Mouse (Mus musculus): ENCODE data around the gene Olfr322.
"Not testable (repeated sequence)": the region's sequence is repeated elsewhere in the genome, so short reads cannot be mapped to it uniquely, and the experiment has no call there.

The Olfr322 gene

DNA sequence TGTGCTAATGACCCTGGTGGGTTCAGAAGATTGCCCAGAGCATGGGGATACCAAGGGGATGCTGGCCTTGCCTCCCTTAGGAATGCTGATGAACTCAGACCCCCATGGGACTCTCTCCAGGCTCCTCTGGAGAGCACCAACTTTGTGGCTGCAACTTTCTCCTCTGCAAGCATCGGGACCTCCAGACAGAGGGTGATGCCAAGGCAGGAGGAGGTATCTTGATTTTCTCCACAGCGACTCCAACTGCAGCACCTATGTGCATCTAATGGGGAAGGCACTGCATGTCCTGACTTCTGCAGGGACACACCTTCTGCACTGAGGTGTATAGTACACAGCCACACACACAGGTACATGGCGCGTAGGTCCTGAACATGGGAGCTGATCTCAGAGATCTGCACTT lies at the start of gene Olfr322:
Gene Olfr322, plus strand, starts transcription at position 187 of the 400 bp plus-strand sequence.
- no peak for DNase-seq (ENCODE audit: low spot score in 2 of 2)

GRCm38 (mm10) chr11:58613359-58613758 lies 45.2 kb upstream of the Olfr322 start:
- DNase-seq (ENCODE audit: low spot score in 2 of 2) = no peak

- DNase-seq (ENCODE audit: low spot score in 2 of 2) = no peak
Observed at GRCm38 (mm10) chr11:58614526-58614925, 44.1 kb upstream of the Olfr322 start.

- DNase-seq (ENCODE audit: low spot score in 2 of 2) = no peak
Observed at GRCm38 (mm10) chr11:58615975-58616374, 42.6 kb upstream of the Olfr322 start, which contains the start of gene 2210407C18Rik. TSS of gene 2210407C18Rik (minus strand) at chr11:58616075.

DNA sequence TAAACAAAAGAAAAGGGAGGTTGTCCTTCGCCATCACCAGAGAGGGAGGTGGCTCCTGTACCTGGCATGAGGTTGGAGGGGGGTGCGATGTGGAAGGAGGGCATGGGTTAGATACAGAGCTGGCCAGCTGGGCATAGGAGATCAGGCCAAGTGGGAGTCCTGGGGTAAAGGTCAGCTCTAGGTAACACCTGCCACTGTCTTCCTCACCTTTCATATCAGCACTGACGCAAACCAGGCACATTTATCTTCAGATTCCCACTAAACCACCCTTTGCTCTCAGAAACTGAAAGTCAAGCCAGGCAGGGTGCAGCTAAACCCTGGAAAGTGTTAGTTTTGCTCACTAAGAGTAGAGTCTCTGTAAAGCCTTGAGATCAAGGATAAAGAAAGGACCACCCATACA lies 40.2 kb upstream of the Olfr322 start:
- DNase-seq (ENCODE audit: low spot score in 2 of 2) = no peak

- no peak for DNase-seq (ENCODE audit: low spot score in 2 of 2)
Observed at GRCm38 (mm10) chr11:58618793-58619192, 39.8 kb upstream of the Olfr322 start.

DNA sequence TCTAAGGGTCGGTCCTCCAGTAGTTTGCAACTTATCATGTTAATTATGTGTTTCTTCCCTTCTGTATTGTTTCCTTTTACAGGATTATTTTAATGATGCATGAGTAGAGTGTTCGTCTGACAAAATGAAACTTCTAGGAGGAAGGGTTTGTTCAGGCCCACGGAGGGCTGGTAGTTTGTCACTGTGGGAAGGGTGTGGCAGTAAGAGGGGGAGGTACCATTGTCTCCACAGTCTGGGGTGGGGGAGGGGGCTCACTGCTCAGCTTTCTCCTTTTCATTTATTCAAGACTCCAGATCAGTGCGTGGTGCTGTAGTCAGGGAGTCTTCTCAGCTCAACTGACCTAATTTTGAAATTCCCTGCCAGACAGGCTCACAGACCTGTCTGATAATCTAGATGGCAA lies 32.4 kb upstream of the Olfr322 start:
- no peak for DNase-seq (ENCODE audit: low spot score in 2 of 2)

- no peak for DNase-seq (ENCODE audit: low spot score in 2 of 2)
Observed at GRCm38 (mm10) chr11:58630401-58630800, 28.2 kb upstream of the Olfr322 start, which contains the start of gene Olfr323. TSS of gene Olfr323 (minus strand) at chr11:58630501.

DNA sequence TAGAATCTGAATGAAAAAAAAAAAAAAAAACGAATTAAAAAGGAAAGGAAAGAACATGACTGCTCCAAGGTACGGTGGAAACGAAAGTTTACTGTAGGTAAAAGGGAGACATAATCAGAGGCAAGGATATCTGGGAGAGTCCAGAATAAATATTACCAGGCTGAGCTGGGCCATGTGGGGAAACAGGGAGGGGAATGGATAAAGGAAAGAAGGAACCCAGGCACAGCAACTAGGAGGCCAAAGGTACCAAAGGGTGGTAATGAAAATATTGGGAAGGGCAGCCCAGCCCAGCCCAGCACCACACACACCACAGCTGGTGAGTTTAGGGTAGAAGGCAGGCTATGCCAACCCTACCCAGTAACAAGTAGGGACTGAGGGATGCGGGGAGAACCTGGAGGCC lies 23.7 kb upstream of the Olfr322 start:
- no peak for DNase-seq (ENCODE audit: low spot score in 2 of 2)

DNA sequence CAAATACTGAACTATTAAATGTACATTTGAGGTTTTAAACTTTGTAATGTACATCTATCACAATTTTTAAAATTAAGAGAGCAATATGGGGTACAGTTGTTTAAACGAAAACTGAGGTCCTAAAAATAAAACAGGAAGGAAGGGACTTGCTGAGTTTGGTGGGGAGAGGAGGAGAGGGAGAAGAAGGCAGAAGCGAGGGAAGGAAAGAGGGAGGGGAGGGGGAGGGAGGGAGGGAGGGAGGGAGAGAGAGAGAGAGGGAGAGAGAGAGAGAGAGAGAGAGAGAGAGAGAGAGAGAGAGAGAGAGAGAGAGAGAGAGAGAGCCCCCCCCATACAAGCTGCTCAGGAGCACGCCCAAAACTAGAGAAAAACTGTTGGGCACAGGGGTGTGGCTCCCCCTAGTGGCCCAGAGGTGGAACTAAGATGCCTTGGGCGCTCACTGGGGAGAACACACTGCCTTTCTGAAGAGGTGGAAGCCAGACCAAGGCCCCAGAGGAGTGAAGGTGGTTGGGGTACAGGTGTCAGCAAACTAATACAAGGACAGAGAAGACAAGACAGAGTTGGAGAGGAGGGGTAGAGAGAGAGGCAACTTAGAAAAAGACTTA lies 22.1 kb upstream of the Olfr322 start:
- peak; percentile 35 to 39 for DNase-seq (ENCODE audit: low spot score in 2 of 2)

DNA sequence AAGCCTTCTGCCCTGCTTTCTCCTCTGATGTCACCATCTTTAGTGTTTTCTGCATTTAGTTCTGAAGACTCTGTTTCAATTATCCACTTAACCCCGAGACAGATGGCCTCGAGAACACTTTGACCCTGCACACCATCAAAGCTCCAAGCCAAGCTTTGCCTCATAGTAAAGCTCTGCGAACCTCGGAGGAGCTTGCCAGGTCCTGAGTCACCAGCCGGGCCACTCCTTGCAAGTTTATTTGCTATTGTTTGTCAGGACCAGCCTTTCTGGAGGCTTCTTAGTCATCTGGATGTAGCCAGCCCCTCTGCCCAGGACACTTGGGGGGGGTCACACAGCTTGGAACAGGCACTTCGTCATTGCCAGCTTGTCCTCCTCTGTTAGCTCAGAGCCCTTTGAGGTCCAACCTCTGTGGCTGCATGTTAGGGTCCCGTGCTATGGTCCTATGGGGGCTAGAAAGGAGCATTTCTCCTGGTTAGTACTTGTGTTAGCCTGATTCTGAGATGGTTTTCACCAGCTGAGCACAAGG lies 20.3 kb upstream of the Olfr322 start:
- peak; percentile 50 to 66 for DNase-seq (ENCODE audit: low spot score in 2 of 2)

GRCm38 (mm10) chr11:58640272-58640867 lies 18.2 kb upstream of the Olfr322 start, which contains the start of gene Trim58:
TSS of gene Trim58 (plus strand) at chr11:58640465.
- DNase-seq (ENCODE audit: low spot score in 2 of 2) = peak in 1 of 2 experiments; percentile 30

DNA sequence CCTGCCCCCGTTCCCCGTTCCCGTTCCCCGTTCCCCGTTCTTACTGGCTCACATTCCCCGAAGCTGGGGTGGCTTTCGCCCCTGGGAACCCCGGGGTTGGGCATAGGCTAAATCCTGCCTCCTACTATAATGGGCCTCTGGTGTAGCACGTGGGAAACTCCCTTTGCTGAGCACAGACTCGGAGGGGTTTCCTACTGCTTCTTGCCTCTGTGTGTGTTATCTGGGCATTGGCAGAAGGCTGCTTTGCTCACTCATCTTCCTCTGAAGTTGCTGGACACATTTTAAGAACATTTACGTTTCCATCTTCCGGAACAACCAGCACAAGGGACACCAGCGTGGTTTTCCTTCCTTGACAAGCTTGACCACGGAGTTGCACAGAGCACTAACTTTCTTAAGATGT lies 17.5 kb upstream of the Olfr322 start:
- no peak for DNase-seq (ENCODE audit: low spot score in 2 of 2)

DNA sequence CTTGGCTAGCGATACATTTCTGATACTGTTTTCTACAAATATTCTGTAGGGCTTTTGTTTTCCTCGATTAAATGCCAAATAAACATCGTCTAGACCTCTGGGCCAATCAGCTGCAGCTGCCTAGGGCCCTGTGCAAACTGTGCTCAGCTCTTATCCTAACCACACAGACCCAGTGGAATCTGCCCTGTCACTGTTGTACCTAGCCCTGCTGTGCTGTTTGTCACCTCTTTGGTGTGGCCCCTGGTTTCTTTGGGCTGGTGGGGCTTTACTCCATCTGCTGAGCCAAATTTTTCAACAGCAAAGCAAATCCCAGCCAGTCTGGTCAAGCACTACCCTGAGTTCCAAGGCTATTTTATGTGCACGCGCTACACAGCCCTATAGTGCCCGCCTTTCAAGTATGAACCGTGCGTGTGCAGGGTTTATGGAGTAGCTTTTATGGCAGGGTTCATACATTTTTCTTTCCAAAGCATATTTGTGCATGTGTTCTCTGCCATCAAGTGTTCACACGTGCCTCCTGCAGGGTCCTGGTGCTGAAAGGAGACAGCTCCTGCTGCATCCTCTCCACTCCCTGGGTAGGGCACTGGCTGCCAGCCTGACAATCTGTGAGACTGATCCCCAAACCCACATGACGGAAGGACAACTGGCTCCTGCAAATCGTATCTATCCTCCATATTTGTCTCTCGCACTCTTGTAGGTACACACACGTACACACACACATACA lies 16.8 kb upstream of the Olfr322 start:
- DNase-seq (ENCODE audit: low spot score in 2 of 2) = no peak

DNA sequence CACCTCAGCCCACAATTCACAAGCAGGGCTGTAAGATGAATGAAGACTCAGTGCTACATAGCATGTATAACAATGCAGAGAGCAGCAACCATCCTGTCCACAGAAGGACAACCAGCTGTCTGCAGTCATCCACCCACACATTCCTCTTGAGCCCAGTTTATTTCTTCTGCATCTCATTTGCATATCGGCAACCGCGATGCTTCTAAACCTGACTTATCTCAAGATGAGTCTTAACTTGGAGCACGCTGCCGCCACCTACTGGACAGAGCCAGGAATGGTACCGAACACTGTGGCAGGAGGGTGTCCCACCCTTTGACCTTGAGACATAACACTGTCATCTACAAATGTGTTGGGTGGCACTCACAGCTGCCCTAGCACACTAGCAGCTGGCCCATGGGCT lies 15.2 kb upstream of the Olfr322 start:
- peak in 1 of 2 experiments; percentile 16 for DNase-seq (ENCODE audit: low spot score in 2 of 2)

DNA sequence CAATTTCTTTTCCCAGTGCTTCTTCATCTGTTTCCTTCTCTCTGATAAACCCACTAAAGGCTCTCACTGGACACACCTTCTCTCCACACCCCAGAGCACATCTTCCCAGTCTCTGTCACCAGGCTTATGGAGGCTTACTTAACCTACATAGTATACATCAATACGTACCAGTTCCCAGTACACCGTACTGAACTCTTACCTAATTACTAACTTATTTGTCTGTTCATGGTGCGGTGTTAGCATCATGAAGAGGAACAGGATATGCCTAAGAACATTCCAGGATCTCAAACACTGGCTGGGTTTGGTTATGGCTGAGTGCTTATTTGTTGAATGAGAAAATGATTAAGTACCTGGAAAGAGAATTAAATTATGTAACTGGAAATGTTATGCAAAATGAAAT lies 3.4 kb upstream of the Olfr322 start:
- DNase-seq (ENCODE audit: low spot score in 2 of 2) = no peak

DNA sequence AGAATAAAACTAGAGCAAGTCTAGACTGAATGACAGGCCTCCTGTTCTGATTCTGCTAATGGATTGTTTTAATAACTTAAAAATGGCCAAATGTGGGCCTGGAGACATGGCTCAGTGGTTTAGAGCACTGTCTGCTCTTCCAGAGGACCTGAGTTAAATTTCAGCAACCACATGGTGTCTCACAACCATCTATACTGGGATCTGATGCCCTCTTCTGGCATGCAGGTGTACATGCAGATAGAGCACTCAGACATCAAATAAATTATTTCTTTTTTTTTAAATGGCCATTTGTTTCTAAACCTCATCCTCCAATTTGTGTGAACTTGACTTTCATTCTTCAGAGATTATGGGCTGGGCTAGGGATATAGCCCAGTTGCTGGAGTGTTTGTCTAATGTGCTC lies 10.7 kb downstream of the Olfr322 start:
- no peak for DNase-seq (ENCODE audit: low spot score in 2 of 2)

DNA sequence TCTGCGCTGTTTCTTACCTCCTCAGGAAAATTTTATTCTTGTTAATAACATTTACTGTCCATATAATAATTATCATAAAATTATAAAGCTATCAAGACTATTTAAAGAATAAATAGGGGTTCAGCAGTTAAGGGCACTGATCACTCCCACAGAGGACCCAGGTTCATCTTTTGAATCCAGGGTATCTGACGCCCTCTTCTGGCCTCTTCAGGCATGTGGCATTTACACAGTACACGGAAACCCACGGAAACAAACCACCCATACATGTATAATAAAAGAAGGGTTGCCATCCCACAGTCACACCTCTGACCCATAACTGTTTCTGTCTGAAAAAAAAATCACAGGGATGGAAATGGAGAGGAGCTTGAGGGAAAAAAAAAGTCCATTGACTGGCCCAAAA lies 13.2 kb downstream of the Olfr322 start:
- no peak for DNase-seq (ENCODE audit: low spot score in 2 of 2)

GRCm38 (mm10) chr11:58680799-58681198 lies 22.2 kb downstream of the Olfr322 start, which contains the start of gene Olfr320:
TSS of gene Olfr320 (plus strand) at chr11:58681099.
- DNase-seq (ENCODE audit: low spot score in 2 of 2) = no peak

GRCm38 (mm10) chr11:58698862-58699261 lies 40.3 kb downstream of the Olfr322 start, which contains the start of gene Olfr319:
TSS of gene Olfr319 (plus strand) at chr11:58699162.
- DNase-seq (ENCODE audit: low spot score in 2 of 2) = no peak

DNA sequence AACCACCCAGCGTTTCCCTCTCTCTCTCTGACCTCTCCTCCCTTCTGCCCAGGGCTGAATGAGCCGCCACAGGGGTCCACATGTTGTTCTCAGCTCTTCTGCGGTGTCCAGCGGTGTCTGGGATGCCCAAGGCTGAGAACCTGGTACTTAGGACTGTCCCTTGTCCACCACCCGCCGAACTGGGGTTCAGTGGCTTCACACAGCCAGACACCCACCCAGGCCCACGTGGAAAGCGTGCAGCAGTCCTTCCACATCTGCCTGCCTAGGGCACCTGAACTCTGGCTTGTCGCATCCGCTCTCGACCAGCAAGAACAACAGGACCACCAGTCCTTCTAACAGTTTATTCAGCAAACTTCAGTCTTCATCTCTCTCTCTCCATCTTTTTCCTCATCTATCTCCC lies 50.5 kb downstream of the Olfr322 start:
- DNase-seq (ENCODE audit: low spot score in 2 of 2) = no peak

- DNase-seq (ENCODE audit: low spot score in 2 of 2) = not testable (repeated sequence)
Observed at GRCm38 (mm10) chr11:58717723-58718122, 59.1 kb downstream of the Olfr322 start.

All from urinary bladder, adult 18-20 months (tissue).